Mouse (Mus musculus) MEL (cell line): ENCODE measurements around the gene Samd11. TPM values are rescaled to one million over a fixed set of nuclear protein-coding genes. Genes with fewer than 3 reads are reported as not detected.

Experiments used
- DNase-seq: peaks from one replicate; pipeline ENCODE4 v3.0.0; 2011; ENCODE audit warnings: low read depth, low spot score
- H3K27ac ChIP-seq: 2 replicates; pipeline ENCODE4 v1.5.1; 2012; ENCODE audit warnings: low read depth, mild to moderate bottlenecking, control low read depth, low read length, moderate library complexity; ENCODE audit not compliant: control insufficient read depth
- H3K27me3 ChIP-seq, 2 experiments: fragments of 150-350 bp in 1 of 2; sonication (generic) in 1 of 2; 2 replicates each; pipeline ENCODE4 v1.6.1; 2012; ENCODE audit warnings: low read length in 2 of 2, mild to moderate bottlenecking in 2 of 2, improper control_type of control experiment in 1 of 2, moderate library complexity in 1 of 2; ENCODE audit not compliant: insufficient read depth in 2 of 2, control insufficient read depth in 1 of 2
- H3K36me3 ChIP-seq, 2 experiments: 2 replicates each; pipeline ENCODE4 v1.6.1; 2012 to 2014; ENCODE audit warnings: low read length in 2 of 2, improper control_type of control experiment in 1 of 2, inconsistent platforms in 1 of 2, mild to moderate bottlenecking in 1 of 2; ENCODE audit not compliant: insufficient read depth in 2 of 2, control insufficient read depth in 1 of 2
- H3K4me1 ChIP-seq, 2 experiments: fragments of 150-350 bp in 1 of 2; sonication (generic) in 1 of 2; 2 replicates each; pipeline ENCODE4 v1.6.1; 2012; ENCODE audit warnings: low read length in 2 of 2, improper control_type of control experiment in 1 of 2, mild to moderate bottlenecking in 1 of 2; ENCODE audit not compliant: insufficient read depth in 2 of 2, control insufficient read depth in 1 of 2
- H3K4me3 ChIP-seq, 2 experiments: fragments of 150-350 bp in 1 of 2; sonication (generic) in 1 of 2; 2 replicates each; pipeline ENCODE4 v1.5.1; 2012; ENCODE audit warnings: low read depth in 2 of 2, low read length in 2 of 2, mild to moderate bottlenecking in 2 of 2, moderate library complexity in 2 of 2, control low read depth in 1 of 2, improper control_type of control experiment in 1 of 2; ENCODE audit not compliant: control insufficient read depth in 1 of 2, insufficient read depth in 1 of 2
- H3K79me2 ChIP-seq: 2 replicates; pipeline ENCODE4 v1.6.1; 2012; ENCODE audit warnings: mild to moderate bottlenecking, low read length, moderate library complexity; ENCODE audit not compliant: control insufficient read depth, poor library complexity, insufficient read depth
- H3K9ac ChIP-seq: 2 replicates; pipeline ENCODE4 v1.6.1; 2012; ENCODE audit warnings: low read depth, mild to moderate bottlenecking, control low read depth, low read length, moderate library complexity; ENCODE audit not compliant: control insufficient read depth, poor library complexity, severe bottlenecking
- H3K9me3 ChIP-seq: fragments of 150-350 bp; sonication (generic); replicated peaks from 2 replicates; pipeline ENCODE4 v1.6.1; 2012; ENCODE audit warnings: mild to moderate bottlenecking, low read length, improper control_type of control experiment, moderate library complexity; ENCODE audit not compliant: insufficient read depth
- BHLHE40 ChIP-seq: IDR thresholded peaks from 2 replicates; pipeline ENCODE4 v1.6.1; 2012; ENCODE audit warnings: low read depth, mild to moderate bottlenecking, inconsistent platforms, low read length, improper control_type of control experiment, borderline replicate concordance
- CHD1 ChIP-seq: IDR thresholded peaks from 2 replicates; pipeline ENCODE4 v1.6.1; 2012; ENCODE audit warnings: low read depth, mild to moderate bottlenecking, inconsistent platforms, low read length, improper control_type of control experiment
- CHD2 ChIP-seq: IDR thresholded peaks from 2 replicates; pipeline ENCODE4 v1.6.1; 2011; ENCODE audit warnings: low read length, improper control_type of control experiment
- CTCF ChIP-seq, 3 experiments: IDR thresholded peaks in 2 of 3; conservative IDR thresholded peaks in 1 of 3; 2 replicates each; pipeline ENCODE4 v1.5.1; 2011 to 2012; ENCODE audit warnings: low read length in 3 of 3, low read depth in 2 of 3, mild to moderate bottlenecking in 2 of 3, improper control_type of control experiment in 1 of 3, inconsistent platforms in 1 of 3, mixed read lengths in 1 of 3, moderate library complexity in 1 of 3; ENCODE audit not compliant: control insufficient read depth in 1 of 3, insufficient read depth in 1 of 3, poor library complexity in 1 of 3, severe bottlenecking in 1 of 3
- E2F4 ChIP-seq: IDR thresholded peaks from 2 replicates; pipeline ENCODE4 v1.6.1; 2011; ENCODE audit warnings: low read depth, low read length, improper control_type of control experiment, borderline replicate concordance
- ELF1 ChIP-seq: IDR thresholded peaks from 2 replicates; pipeline ENCODE4 v1.6.1; 2014; ENCODE audit warnings: low read depth, mild to moderate bottlenecking, inconsistent platforms, low read length, improper control_type of control experiment, moderate library complexity
- EP300 ChIP-seq, 2 experiments: IDR thresholded peaks; 2 replicates each; pipeline ENCODE4 v1.6.1; 2011; ENCODE audit warnings: improper control_type of control experiment in 2 of 2, low read length in 2 of 2, low read depth in 1 of 2, mild to moderate bottlenecking in 1 of 2
- ETS1 ChIP-seq: IDR thresholded peaks from 2 replicates; pipeline ENCODE4 v1.6.1; 2012; ENCODE audit warnings: low read depth, mild to moderate bottlenecking, inconsistent platforms, low read length, improper control_type of control experiment, moderate library complexity
- GATA1 ChIP-seq: IDR thresholded peaks from 2 replicates; pipeline ENCODE4 v1.6.1; 2011; ENCODE audit warnings: low read depth, low read length, improper control_type of control experiment
- HCFC1 ChIP-seq: IDR thresholded peaks from 2 replicates; pipeline ENCODE4 v1.6.1; 2012; ENCODE audit warnings: low read depth, mild to moderate bottlenecking, inconsistent platforms, low read length, improper control_type of control experiment, moderate library complexity
- JUND ChIP-seq: IDR thresholded peaks from 2 replicates; pipeline ENCODE4 v1.6.1; 2011; ENCODE audit warnings: low read depth, mild to moderate bottlenecking, improper control_type of control experiment, low read length
- KAT2A ChIP-seq: conservative IDR thresholded peaks from 2 replicates; pipeline ENCODE4 v1.6.1; 2012; ENCODE audit warnings: low read depth, low read length, improper control_type of control experiment, inconsistent platforms
- MAFK ChIP-seq: IDR thresholded peaks from 2 replicates; pipeline ENCODE4 v1.6.1; 2011; ENCODE audit warnings: low read depth, mild to moderate bottlenecking, low read length, improper control_type of control experiment, borderline replicate concordance
- MAX ChIP-seq: IDR thresholded peaks from 2 replicates; pipeline ENCODE4 v1.6.1; 2011; ENCODE audit warnings: low read length, improper control_type of control experiment
- MAZ ChIP-seq: IDR thresholded peaks from 2 replicates; pipeline ENCODE4 v1.6.1; 2012; ENCODE audit warnings: low read depth, mild to moderate bottlenecking, inconsistent platforms, low read length, improper control_type of control experiment
- MEF2A ChIP-seq: IDR thresholded peaks from 2 replicates; pipeline ENCODE4 v1.6.1; 2014; ENCODE audit warnings: low read depth, mild to moderate bottlenecking, inconsistent platforms, low read length, improper control_type of control experiment; ENCODE audit not compliant: poor library complexity, insufficient replicate concordance, severe bottlenecking; ENCODE audit errors: extremely low read depth
- MXI1 ChIP-seq: IDR thresholded peaks from 2 replicates; pipeline ENCODE4 v1.6.1; 2011; ENCODE audit warnings: mild to moderate bottlenecking, low read depth, low read length, improper control_type of control experiment
- MYB ChIP-seq: IDR thresholded peaks from 2 replicates; pipeline ENCODE4 v1.6.1; 2011; ENCODE audit warnings: mild to moderate bottlenecking, low read depth, low read length, improper control_type of control experiment
- MYC ChIP-seq: IDR thresholded peaks from 2 replicates; pipeline ENCODE4 v1.6.1; 2011; ENCODE audit warnings: low read depth, mild to moderate bottlenecking, low read length, improper control_type of control experiment, moderate library complexity
- NELFE ChIP-seq: IDR thresholded peaks from 2 replicates; pipeline ENCODE4 v1.6.1; 2011; ENCODE audit warnings: low read depth, low read length, improper control_type of control experiment
- NRF1 ChIP-seq: IDR thresholded peaks from 2 replicates; pipeline ENCODE4 v1.6.1; 2014; ENCODE audit warnings: low read depth, mild to moderate bottlenecking, inconsistent platforms, low read length, improper control_type of control experiment, moderate library complexity; ENCODE audit not compliant: poor library complexity, insufficient read depth, severe bottlenecking
- POLR2A ChIP-seq, 2 experiments: IDR thresholded peaks; 2 replicates each; pipeline ENCODE4 v1.6.1; 2011 to 2012; ENCODE audit warnings: low read length in 2 of 2, mild to moderate bottlenecking in 2 of 2, control low read depth in 1 of 2, improper control_type of control experiment in 1 of 2, low read depth in 1 of 2, moderate library complexity in 1 of 2; ENCODE audit not compliant: control insufficient read depth in 1 of 2, insufficient read depth in 1 of 2, poor library complexity in 1 of 2
- POLR2AphosphoS2 ChIP-seq: IDR thresholded peaks from 2 replicates; pipeline ENCODE4 v1.6.1; 2011; ENCODE audit warnings: low read length, improper control_type of control experiment
- POLR2AphosphoS5 ChIP-seq: IDR thresholded peaks from 2 replicates; pipeline ENCODE4 v1.6.1; 2012; ENCODE audit warnings: low read depth, borderline replicate concordance, mild to moderate bottlenecking, inconsistent platforms, low read length, moderate library complexity, mixed read lengths
- RAD21 ChIP-seq: IDR thresholded peaks from 2 replicates; pipeline ENCODE4 v1.6.1; 2011; ENCODE audit warnings: mild to moderate bottlenecking, low read depth, low read length, improper control_type of control experiment
- RCOR1 ChIP-seq: IDR thresholded peaks from 2 replicates; pipeline ENCODE4 v1.6.1; 2012; ENCODE audit warnings: low read depth, mild to moderate bottlenecking, inconsistent platforms, low read length, improper control_type of control experiment
- SIN3A ChIP-seq: IDR thresholded peaks from 2 replicates; pipeline ENCODE4 v1.6.1; 2012; ENCODE audit warnings: low read length, improper control_type of control experiment, inconsistent platforms
- SMC3 ChIP-seq: IDR thresholded peaks from 2 replicates; pipeline ENCODE4 v1.6.1; 2011; ENCODE audit warnings: low read depth, low read length, improper control_type of control experiment
- TAL1 ChIP-seq: IDR thresholded peaks from 2 replicates; pipeline ENCODE4 v1.6.1; 2012; ENCODE audit warnings: mild to moderate bottlenecking, inconsistent platforms, low read length, moderate library complexity, mixed read lengths
- TBP ChIP-seq: IDR thresholded peaks from 2 replicates; pipeline ENCODE4 v1.8.0; 2011; ENCODE audit warnings: low read depth, low read length, improper control_type of control experiment
- TCF12 ChIP-seq: IDR thresholded peaks from 2 replicates; pipeline ENCODE4 v1.6.1; 2014; ENCODE audit warnings: low read depth, mild to moderate bottlenecking, inconsistent platforms, low read length, improper control_type of control experiment, moderate library complexity
- UBTF ChIP-seq: IDR thresholded peaks from 2 replicates; pipeline ENCODE4 v1.6.1; 2012; ENCODE audit warnings: low read depth, mild to moderate bottlenecking, inconsistent platforms, low read length, improper control_type of control experiment, moderate library complexity, borderline replicate concordance; ENCODE audit not compliant: insufficient read depth
- USF1 ChIP-seq: IDR thresholded peaks from 2 replicates; pipeline ENCODE4 v1.6.1; 2014; ENCODE audit warnings: low read depth, mild to moderate bottlenecking, inconsistent platforms, low read length, improper control_type of control experiment, moderate library complexity
- USF2 ChIP-seq, 2 experiments: IDR thresholded peaks; 2 replicates each; pipeline ENCODE4 v1.6.1; 2011 to 2012; ENCODE audit warnings: improper control_type of control experiment in 2 of 2, low read length in 2 of 2, borderline replicate concordance in 1 of 2, inconsistent platforms in 1 of 2, low read depth in 1 of 2, mild to moderate bottlenecking in 1 of 2; ENCODE audit not compliant: insufficient read depth in 1 of 2
- ZC3H11A ChIP-seq: IDR thresholded peaks from 2 replicates; pipeline ENCODE4 v1.6.1; 2012; ENCODE audit warnings: low read depth, mild to moderate bottlenecking, inconsistent platforms, low read length, improper control_type of control experiment
- ZKSCAN1 ChIP-seq: IDR thresholded peaks from 2 replicates; pipeline ENCODE4 v1.6.1; 2012; ENCODE audit warnings: low read depth, mild to moderate bottlenecking, inconsistent platforms, low read length, improper control_type of control experiment, moderate library complexity
- ZMIZ1 ChIP-seq: IDR thresholded peaks from 2 replicates; pipeline ENCODE4 v1.6.1; 2012; ENCODE audit warnings: low read depth, mild to moderate bottlenecking, inconsistent platforms, low read length, improper control_type of control experiment, moderate library complexity
- ZNF384 ChIP-seq: IDR thresholded peaks from 2 replicates; pipeline ENCODE4 v1.6.1; 2012; ENCODE audit warnings: low read depth, mild to moderate bottlenecking, inconsistent platforms, low read length, improper control_type of control experiment
- polyA plus RNA-seq, 2 experiments: library from polyadenylated mRNA; stranded (reverse) in 1 of 2; unstranded in 1 of 2; fragments of >175 nt in 1 of 2; fragments of >200 nt in 1 of 2; gene quantifications; 2 replicates each; pipeline versions ENCODE4 v1.2.1 to v1.2.4; 2012; ENCODE audit warnings: low replicate concordance in 2 of 2, low read depth in 1 of 2; ENCODE audit not compliant: insufficient read length in 2 of 2, insufficient read depth in 1 of 2, missing spikeins in 1 of 2
- total RNA-seq: library from RNA; depleted of rRNA; stranded (reverse); fragments of 300-350 nt; gene quantifications from 2 replicates; pipeline ENCODE4 v1.2.3, GENCODE M21; 2012

Samd11 gene
- total and polyA plus RNA-seq, 3 experiments, result 1.7 to 4.1 TPM; not detected in 1

DNA sequence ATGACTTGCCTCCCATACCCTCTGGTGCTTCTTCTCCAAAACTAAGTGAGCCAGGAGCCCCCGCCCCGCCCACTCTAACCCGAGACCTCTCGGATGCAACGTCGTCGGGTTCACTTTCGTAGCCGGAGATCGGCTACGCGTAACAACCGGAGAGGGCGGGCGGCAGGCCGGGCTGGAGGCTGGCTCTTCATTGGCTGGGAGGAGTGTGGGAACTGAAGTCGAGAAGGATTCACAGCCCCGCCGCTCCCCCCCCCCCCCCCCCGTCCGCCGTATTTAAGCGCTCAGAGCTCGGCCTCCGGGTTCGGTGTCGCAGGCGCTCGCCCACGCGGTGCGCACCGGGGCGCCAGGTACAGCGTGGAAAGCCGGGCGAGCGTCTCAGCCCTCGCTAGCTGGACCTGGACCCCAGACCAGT lies 52.5 kb downstream of the Samd11 start, which contains the start of gene AW011738:
AW011738 (plus strand) TSS at position 304 of the 412 bp plus-strand sequence.
- H3K4me3 ChIP-seq, result peak within 1 kb of the TSS; percentile 71 to 94
- DNase-seq, result peak; percentile 97
- H3K9me3 ChIP-seq, result no peaks in the 10 kb centered on the region
- H3K27ac ChIP-seq, result peak within 1 kb of the TSS; percentile 93
- peaks cover 15% of the 10 kb centered on the region for H3K79me2 ChIP-seq
- H3K9ac ChIP-seq, result peak within 1 kb of the TSS; percentile 88
- H3K27me3 ChIP-seq, result no peaks in the 10 kb centered on the region
- H3K4me1 ChIP-seq, result peaks cover 6 to 24% of the 10 kb centered on the region in 2 experiments; a peak in 3 of 4 replicates
- H3K36me3 ChIP-seq, result peaks cover 0 to 9% of the 10 kb centered on the region in 2 experiments; a peak in 2 of 4 replicates
- TF ChIP-seq MAFK (no peak), POLR2AphosphoS2 (peak; percentile 60; the same call in 1 of the 2 replicates), RAD21 (no peak), ELF1 (no peak), MXI1 (no peak), RCOR1 (no peak), MYC (no peak), CTCF (IDR thresholded peaks at IDR 0.05 in 2 of 3, conservative IDR thresholded peaks at IDR 0.05 in 1 of 3; ENCODE audit: control insufficient read depth in 1 of 3, insufficient read depth in 1 of 3, low read depth in 2 of 3, low read length in 3 of 3, poor library complexity in 1 of 3, severe bottlenecking in 1 of 3) (no peak), ZMIZ1 (peak; percentile 90), MYB (no peak), SMC3 (no peak), HCFC1 (0 out of 2 replicates have a peak, but pooled peaks have one; percentile 47), BHLHE40 (no peak), CHD1 (no peak), CHD2 (no peak), SIN3A (no peak), MEF2A (no peak), GATA1 (no peak), ETS1 (peak; percentile 47; the same call in 1 of the 2 replicates), TBP (no peak), EP300 (IDR thresholded peaks at IDR 0.05; ENCODE audit: low read depth in 1 of 2, low read length in 2 of 2) (no peak), MAZ (peak; percentile 33; the same call in 1 of the 2 replicates), POLR2AphosphoS5 (no peak), UBTF (no peak), TAL1 (no peak), ZNF384 (no peak), NELFE (peak; percentile 78), ZKSCAN1 (no peak), E2F4 (no peak), NRF1 (no peak), MAX (no peak), KAT2A (no peak), USF2 (IDR thresholded peaks at IDR 0.05; ENCODE audit: borderline replicate concordance in 1 of 2, insufficient read depth in 1 of 2, low read depth in 1 of 2, low read length in 2 of 2) (no peak), USF1 (no peak), POLR2A (IDR thresholded peaks at IDR 0.05; ENCODE audit: control insufficient read depth in 1 of 2, insufficient read depth in 1 of 2, low read depth in 1 of 2, low read length in 2 of 2, poor library complexity in 1 of 2) (peak; percentile 77 to 83), ZC3H11A (no peak), TCF12 (no peak), JUND (no peak)
